Mouse (Mus musculus): ENCODE measurements around the gene Rnft2.

The Rnft2 gene

GRCm38 (mm10) chr5:118253551-118253950, 8.6 kb upstream of the Rnft2 start:
- in situ Hi-C loops (cut with MboI, MseI), result no loop called here

- in situ Hi-C loops (cut with MboI, MseI), result no loop called here
Measured at GRCm38 (mm10) chr5:118250987-118251386, 6.1 kb upstream of the Rnft2 start.

- in situ Hi-C loops (cut with MboI, MseI), result loop anchor here (10.0 kb wide), 1 partner anchor 1867 kb away; the partner anchor contains the start of gene Rbm19
Measured at GRCm38 (mm10) chr5:118247378-118247777, 2.5 kb upstream of the Rnft2 start.

GRCm38 (mm10) chr5:118245606-118246308, 841 bp upstream of the Rnft2 start:
- in situ Hi-C loops (cut with MboI, MseI), result loop anchor here (10.0 kb wide), 1 partner anchor 1869 kb away; the partner anchor contains the start of gene Rbm19

DNA sequence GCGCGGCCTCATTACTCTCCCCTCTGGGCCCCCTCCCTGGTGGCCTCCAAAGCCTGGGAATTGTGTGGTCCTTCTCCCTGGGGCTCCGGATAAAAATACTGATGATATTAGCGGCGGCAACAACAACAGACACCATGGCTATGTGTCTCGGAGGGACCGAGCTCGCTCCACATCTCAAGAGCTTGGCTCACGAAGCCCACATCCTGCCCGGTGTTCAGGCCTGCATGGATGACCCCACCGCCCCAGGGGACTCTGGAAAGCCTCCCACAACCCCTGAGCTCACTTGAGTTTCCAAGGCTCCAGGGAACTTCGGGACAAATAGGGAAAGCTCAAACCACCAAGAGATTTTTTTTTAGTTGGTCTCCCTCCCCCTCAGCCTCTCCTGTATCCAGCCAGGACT, 5.2 kb downstream of the Rnft2 start:
- in situ Hi-C loops (cut with MboI, MseI), result loop anchor here (10.0 kb wide), 1 partner anchor 1875 kb away; the partner anchor contains the start of gene Rbm19

DNA sequence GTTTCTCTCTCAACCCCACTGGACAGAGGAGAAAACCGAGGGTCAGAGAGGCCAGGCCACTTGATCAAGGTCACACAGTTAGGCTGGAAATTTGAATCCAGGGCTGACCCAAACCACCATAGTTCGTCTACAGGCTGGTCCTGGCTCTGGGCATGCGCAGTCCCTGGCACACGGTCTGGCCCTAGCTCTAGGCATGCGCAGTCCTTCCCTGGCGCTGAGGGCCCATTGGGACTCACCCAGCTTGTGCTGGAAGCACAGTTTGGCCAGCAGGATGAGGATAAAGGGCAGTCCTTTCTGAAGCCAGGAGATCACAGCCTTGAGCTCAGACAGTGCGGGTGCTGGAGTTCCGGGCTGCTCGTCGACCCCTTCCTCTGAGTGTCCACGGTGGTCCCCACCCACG, 8.0 kb downstream of the Rnft2 start:
- in situ Hi-C loops (cut with MboI, MseI), result no loop called here

GRCm38 (mm10) chr5:118230071-118230611, 14.8 kb downstream of the Rnft2 start:
- in situ Hi-C loops (cut with MboI, MseI), result no loop called here

DNA sequence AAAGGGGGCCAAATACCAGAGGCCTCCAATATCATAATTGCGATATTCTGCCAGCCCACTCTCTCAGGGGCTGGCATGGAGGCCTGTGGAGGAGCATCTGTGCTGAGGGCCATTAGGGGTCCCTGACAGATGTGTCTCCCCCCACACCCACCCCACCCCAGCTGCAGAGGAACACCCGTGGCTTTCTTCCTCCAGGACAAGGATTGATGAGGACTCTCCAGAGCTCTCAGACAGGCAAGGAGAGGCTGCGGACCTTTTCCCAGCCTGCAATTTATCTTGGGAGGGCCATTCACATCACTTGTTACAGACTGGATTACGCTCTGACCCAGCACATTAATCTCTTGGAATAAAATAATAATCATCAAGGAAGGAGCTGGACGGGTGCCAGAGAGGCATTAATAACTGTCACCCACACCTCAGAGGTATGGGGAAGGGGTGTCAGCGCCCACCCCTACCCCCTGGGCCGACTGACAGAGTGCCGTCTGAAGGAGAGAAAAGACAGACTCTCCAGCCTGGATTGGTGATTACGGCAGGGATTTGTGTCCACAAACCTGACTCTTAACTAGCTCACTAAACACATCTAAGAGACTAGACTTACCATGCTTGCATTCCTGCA, 21.7 kb downstream of the Rnft2 start:
- in situ Hi-C loops (cut with MboI, MseI), result no loop called here

DNA sequence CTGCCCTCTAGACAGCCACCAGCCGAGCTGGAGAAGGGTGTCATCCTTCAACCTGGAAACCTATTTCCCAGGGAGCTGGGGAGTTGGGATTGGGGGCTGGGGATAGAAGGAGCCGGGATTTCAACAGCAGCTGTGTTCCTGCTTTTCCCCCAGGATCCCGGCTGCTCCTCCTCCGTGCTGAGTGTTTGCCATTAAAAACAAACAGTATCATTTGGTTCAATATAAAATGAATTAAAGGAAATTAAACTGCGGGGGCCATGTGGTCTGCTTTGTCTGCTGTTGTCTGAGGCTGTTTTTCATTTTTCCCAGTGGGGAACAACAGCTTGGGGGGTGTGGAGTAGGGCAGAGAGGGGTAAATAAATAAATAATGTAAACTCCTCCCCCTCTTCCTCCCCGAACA, 27.5 kb downstream of the Rnft2 start:
- in situ Hi-C loops (cut with MboI, MseI), result no loop called here

DNA sequence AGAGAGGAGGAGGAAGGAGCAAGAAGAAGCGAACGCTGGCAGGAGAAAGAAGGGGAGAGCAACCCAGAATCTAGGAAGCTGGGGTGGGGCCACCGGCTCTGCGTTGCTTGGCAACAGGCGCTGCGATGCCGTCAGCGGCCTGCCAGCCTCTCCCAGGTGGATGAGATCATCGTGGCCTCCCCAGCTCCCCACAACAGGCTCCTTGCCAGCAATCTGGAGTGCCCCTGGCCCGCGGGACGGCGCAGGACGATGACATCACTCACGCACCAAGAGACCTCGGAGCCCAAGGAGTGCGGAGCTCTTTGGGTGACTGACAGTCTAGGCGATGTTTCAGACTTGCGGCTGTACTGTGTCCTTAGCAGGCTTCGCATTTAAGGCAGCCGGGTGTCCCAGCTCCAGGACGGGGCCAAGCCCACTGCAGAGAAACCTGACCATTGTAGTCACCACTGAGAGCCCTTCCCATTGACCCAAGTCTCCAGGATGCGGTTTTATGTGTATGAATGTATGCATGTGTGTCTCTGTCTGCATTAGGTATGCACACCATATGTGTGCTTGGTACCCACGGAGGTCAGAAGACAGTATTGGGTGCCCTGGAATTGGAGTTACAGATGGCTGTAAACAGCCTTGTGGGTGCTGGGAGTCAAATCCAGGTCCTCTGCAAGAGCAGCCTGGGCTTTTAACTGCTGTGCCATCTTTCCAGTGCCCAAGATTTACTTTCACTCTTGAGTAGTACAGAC, 30.3 kb downstream of the Rnft2 start:
- in situ Hi-C loops (cut with MboI, MseI), result no loop called here

GRCm38 (mm10) chr5:118214012-118214411, 30.9 kb downstream of the Rnft2 start:
- in situ Hi-C loops (cut with MboI, MseI), result no loop called here

DNA sequence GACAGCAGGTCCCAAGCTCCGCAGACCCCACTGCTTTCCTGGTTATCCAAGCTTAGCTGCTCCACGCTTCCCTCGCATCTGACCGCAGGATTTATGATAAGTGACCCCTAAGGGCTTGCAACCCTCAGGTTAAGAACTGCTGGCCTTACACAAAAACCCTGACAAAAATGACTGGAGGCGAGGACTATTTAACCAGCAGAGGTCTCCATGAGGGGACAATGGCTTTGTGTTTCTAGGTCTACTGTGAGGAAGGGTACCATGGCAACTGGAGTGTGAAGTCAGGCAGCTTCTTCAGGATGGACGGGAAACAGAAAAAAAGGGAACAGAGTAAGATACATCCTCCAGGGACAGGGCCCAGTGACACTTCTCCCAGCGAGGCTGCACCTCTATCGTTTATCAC, 39.1 kb downstream of the Rnft2 start:
- in situ Hi-C loops (cut with MboI, MseI), result no loop called here

DNA sequence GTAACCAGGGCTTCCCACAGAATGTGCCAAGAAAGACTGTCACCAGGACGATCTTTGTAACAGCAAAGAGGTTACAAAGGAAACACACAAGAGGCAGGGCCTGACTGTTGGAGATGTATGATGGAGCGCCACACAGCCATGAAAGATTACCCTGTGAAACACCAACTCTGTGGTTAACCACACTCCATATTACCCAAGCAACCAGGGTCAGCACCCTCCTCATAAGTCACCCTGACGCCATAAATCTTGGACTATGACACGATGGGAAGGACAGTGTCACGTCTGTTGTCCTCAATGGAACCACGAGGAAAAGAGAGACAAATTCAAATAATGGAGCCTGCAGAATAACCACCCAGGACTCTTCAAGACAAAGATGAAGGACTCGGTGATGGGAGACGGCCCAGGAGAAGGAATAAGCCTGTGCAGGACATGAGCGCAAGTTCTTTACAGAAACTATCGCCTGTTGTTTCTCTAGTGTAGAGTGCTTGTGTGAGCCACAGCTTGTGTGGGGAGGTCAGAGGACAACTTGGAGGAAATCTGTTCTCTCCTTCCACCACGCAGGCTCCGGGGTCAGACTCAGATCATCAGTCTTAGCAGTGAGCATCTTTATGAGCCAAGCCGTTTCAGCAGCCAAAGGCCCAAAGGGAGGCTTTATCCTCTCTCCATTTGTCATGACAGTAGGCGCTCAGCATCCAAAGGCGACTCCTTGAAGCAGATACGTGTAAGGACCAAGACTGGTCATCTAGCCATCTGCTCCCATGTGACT, 40.1 kb downstream of the Rnft2 start:
- in situ Hi-C loops (cut with MboI, MseI), result no loop called here

DNA sequence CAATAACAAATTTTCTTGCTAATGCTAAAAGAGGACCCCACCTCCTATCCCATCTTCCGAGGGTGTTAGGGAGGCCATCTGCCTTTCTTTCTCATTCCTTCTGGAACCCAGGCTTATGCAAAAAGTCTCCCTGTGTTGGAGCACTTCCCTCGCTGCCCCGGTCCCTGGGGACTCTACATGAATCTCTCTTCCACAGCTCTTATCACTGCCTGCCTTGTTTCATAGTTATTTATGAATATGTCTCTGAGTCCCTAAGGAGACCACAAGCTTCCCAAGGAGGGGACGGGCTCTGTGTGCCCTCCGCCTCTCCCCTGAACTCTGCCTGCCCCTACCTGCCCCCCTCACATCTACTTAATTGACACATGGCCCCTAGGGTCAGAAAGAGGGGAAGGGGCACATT, 45.2 kb downstream of the Rnft2 start:
- in situ Hi-C loops (cut with MboI, MseI), result no loop called here

DNA sequence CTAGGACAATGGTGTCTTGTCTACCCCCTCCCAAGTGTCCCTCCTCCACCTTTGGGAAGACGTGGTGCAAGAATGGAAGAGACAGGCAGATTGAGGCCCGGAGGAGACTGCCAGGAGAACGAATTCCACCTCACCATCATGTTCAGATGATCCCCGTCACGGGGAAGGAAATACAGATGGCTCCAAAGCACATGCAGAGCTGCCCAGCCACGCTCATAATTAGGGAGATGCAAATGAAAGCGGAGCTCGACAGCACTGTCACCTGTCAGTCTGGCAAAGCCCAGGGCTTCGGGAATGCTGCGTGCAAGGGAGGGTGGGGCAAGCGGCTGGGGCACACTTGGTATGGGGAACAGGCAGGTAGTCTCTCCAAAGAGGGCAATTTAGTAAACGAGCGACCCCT, 47.5 kb downstream of the Rnft2 start:
- in situ Hi-C loops (cut with MboI, MseI), result no loop called here

DNA sequence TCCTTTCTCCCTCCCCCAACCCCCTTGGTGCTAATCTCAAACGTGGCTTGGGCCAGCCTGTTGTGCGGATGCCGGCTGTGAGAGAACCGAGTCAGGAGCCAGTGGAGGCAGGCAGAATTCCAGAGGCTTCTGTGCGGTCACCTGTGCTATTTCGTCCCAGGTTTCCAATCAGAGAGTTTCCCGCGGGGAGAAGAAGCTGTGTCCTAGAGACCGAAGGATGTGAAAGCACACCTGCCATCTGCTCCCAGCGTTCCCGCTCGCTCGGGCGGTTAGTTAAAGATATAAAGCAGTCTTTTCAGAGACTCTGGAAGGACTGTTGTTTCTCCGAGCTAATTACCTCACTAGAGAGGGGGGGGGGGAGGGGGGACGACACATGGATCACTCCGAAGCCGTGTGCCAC, 52.7 kb downstream of the Rnft2 start:
- in situ Hi-C loops (cut with MboI, MseI), result no loop called here

DNA sequence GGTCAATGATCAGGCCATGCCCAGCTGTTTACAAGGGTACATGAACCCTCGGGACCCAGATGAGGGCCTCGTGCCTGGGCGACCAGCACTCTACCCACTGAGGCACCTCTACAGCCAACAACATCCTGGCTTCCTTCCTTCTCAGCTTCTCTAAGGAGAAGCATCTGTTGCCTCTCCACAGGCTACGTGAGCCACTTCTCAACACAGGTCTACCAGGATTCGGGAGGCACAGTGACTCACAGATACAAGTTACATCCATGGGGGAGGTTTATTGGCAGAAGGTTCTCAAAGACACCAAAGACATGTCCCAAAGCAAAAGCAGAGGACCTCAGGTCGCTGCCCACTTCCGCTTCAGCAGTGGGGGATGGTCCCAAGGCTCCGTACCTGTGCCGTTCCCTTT, 54.4 kb downstream of the Rnft2 start:
- in situ Hi-C loops (cut with MboI, MseI), result no loop called here

GRCm38 (mm10) chr5:118188356-118188755, 56.6 kb downstream of the Rnft2 start:
- in situ Hi-C loops (cut with MboI, MseI), result no loop called here

GRCm38 (mm10) chr5:118186903-118187633, 57.8 kb downstream of the Rnft2 start:
- in situ Hi-C loops (cut with MboI, MseI), result no loop called here

DNA sequence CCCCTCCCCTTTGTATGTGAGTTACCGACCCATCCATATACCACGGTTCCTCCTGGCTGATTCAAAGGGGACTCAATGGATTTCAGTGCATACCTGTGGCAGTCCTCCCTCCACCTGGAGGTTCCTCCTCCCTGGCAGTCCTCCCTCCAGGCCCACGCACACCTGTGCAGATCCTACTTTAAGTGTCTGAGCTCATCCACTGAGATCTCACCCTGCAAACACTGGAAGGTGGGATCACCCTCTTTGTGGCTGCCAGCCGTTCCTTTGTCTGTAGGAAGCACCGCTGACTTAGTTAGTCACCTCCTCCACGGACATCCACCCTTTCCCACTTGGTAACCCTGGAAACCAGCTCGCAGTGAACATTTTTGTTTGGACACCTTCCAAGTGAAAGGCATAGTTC, 67.3 kb downstream of the Rnft2 start:
- in situ Hi-C loops (cut with MboI, MseI), result no loop called here

DNA sequence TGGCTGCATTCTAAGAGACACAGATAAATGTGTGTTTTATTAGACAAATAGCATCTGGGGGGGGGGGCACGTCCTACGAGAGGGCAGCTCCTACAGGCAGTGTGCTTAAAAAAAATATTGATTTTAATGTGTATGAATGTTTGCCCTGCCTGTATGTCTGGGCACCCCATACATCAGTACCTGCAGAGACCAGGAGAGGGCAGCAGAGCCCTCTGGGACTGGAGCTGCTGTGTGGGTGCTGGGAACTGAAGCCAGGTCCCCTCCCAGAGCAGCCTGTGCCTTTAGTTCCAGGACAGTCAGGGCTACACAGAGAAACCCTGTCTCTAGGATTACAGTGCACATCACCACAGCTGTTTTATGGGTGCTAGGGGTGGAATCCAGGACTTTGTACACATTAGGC, 69.8 kb downstream of the Rnft2 start:
- in situ Hi-C loops (cut with MboI, MseI), result no loop called here

Data from T-helper 2 cell (primary cell).